Mouse (Mus musculus): ENCODE measurements at regions not wholly inside any gene's neighbourhood (a gene's known extent, or its start where the extent isn't known, plus 50 kb on each side); places are given as distances from the start of the nearest gene placed in this dataset.

DNA sequence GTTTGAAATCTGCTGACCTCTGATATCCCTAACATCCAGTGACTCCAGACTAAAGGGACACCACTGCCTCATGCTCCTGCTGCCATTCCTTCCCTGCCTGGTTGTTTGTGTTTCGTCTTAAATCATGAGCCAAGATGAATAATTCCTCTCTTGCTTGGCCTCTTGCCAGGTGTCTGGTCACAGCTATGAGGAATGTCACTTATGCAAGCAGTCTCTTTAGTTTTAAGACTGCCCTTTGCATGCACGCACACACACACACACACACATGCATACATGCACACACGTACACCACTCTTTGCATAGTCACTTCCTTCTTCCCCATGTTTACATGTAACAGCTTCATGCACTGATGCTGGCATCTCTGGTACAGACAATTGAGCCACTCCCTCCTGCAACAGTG, 543.0 kb upstream of the Jmjd1c start:
- no peak for TF ChIP-seq POLR2A (IDR thresholded peaks at IDR 0.05; ENCODE audit: insufficient read depth, low read depth, low read length)
- TF ChIP-seq CTCF (IDR thresholded peaks at IDR 0.05; ENCODE audit: insufficient read depth, low read depth, low read length): no peak
- H3K4me1 ChIP-seq (ENCODE audit: control insufficient read depth, insufficient read depth, low read length): no peaks in the 10 kb centered on the region
- H3K27ac ChIP-seq (ENCODE audit: insufficient read depth, low read depth, low read length): no peak overlapping the region
- no peak overlapping the region for H3K4me3 ChIP-seq (ENCODE audit: insufficient read depth, low read depth, low read length)
- WGBS: 75% methylated on average over 3 of the region's 3 CpGs

GRCm38 (mm10) chr10:66554259-66554658, 541.7 kb upstream of the Jmjd1c start:
- 78% methylated on average over 1 of the region's 1 CpGs for WGBS
- Histone ChIP-seq H3K4me1 (ENCODE audit: control insufficient read depth, insufficient read depth, low read length) (no peaks in the 10 kb centered on the region), H3K4me3 (ENCODE audit: insufficient read depth, low read depth, low read length) (no peak overlapping the region), H3K27ac (ENCODE audit: insufficient read depth, low read depth, low read length) (no peak overlapping the region)
- TF ChIP-seq CTCF (IDR thresholded peaks at IDR 0.05; ENCODE audit: insufficient read depth, low read depth, low read length): no peak
- TF ChIP-seq POLR2A (IDR thresholded peaks at IDR 0.05; ENCODE audit: insufficient read depth, low read depth, low read length): no peak

DNA sequence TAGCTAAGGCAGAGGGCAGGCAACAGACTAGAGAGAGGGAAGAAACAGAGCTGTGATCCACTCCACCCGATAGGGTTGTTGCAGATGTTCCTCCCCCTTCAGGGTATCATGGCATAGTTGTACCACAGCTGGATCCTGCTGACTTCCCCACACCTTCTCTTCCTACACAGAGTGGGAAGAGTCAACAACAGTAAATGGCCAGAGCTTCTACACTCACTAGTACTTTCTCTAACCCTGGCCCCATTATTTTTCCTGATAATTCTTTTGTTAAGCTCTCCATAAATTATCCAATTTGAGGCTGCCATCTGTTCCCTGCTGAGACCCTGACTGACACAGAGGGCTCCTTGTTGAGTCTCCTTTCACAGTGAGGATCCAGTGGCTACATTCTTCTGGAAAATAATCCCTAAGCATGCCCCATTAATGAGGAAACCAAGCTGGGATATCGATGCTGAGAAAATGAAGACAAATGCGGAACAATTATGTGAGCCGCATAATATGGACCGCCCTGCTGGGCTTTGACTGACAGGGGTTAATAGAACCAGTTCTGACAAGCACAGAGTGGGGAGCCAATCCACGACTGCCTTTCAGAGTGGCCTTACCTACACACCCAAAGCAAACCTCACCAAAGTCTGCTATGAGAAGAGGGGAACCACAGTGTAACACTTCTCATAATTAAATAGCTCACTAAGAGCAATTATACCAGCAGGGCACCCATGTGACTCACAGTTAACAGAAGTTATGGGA, 537.7 kb upstream of the Jmjd1c start:
- no peaks in the 10 kb centered on the region for H3K4me1 ChIP-seq (ENCODE audit: control insufficient read depth, insufficient read depth, low read length)
- no peak overlapping the region for H3K27ac ChIP-seq (ENCODE audit: insufficient read depth, low read depth, low read length)
- no peak overlapping the region for H3K4me3 ChIP-seq (ENCODE audit: insufficient read depth, low read depth, low read length)
- TF ChIP-seq CTCF (IDR thresholded peaks at IDR 0.05; ENCODE audit: insufficient read depth, low read depth, low read length): no peak
- TF ChIP-seq POLR2A (IDR thresholded peaks at IDR 0.05; ENCODE audit: insufficient read depth, low read depth, low read length): no peak
- WGBS: 33% methylated on average over 6 of the region's 6 CpGs

- H3K4me3 ChIP-seq (ENCODE audit: insufficient read depth, low read depth, low read length): no peak overlapping the region
- TF ChIP-seq CTCF (IDR thresholded peaks at IDR 0.05; ENCODE audit: insufficient read depth, low read depth, low read length): no peak
- WGBS: 70% methylated on average over 6 of the region's 6 CpGs
- H3K27ac ChIP-seq (ENCODE audit: insufficient read depth, low read depth, low read length): no peak overlapping the region
- H3K4me1 ChIP-seq (ENCODE audit: control insufficient read depth, insufficient read depth, low read length): no peaks in the 10 kb centered on the region
Observed at GRCm38 (mm10) chr10:66565374-66565773, 530.6 kb upstream of the Jmjd1c start.

- Histone ChIP-seq H3K4me1 (ENCODE audit: control insufficient read depth, insufficient read depth, low read length) (no peaks in the 10 kb centered on the region), H3K4me3 (ENCODE audit: insufficient read depth, low read depth, low read length) (no peak overlapping the region), H3K27ac (ENCODE audit: insufficient read depth, low read depth, low read length) (no peak overlapping the region)
- WGBS: 18% methylated on average over 10 of the region's 10 CpGs
- TF ChIP-seq CTCF (IDR thresholded peaks at IDR 0.05; ENCODE audit: insufficient read depth, low read depth, low read length) (no peak), POLR2A (IDR thresholded peaks at IDR 0.05; ENCODE audit: insufficient read depth, low read depth, low read length) (no peak)
Observed at GRCm38 (mm10) chr10:66574846-66575535, 520.9 kb upstream of the Jmjd1c start.

GRCm38 (mm10) chr10:66593001-66593400, 502.9 kb upstream of the Jmjd1c start:
- Histone ChIP-seq H3K4me1 (ENCODE audit: control insufficient read depth, insufficient read depth, low read length) (no peaks in the 10 kb centered on the region), H3K4me3 (ENCODE audit: insufficient read depth, low read depth, low read length) (no peak overlapping the region), H3K27ac (ENCODE audit: insufficient read depth, low read depth, low read length) (no peak overlapping the region)
- WGBS: 74% methylated on average over 3 of the region's 3 CpGs
- no peak for TF ChIP-seq CTCF (IDR thresholded peaks at IDR 0.05; ENCODE audit: insufficient read depth, low read depth, low read length)
- TF ChIP-seq POLR2A (IDR thresholded peaks at IDR 0.05; ENCODE audit: insufficient read depth, low read depth, low read length): no peak

GRCm38 (mm10) chr10:66593506-66593905, 502.4 kb upstream of the Jmjd1c start:
- H3K4me3 ChIP-seq (ENCODE audit: insufficient read depth, low read depth, low read length): no peak overlapping the region
- no peak for TF ChIP-seq CTCF (IDR thresholded peaks at IDR 0.05; ENCODE audit: insufficient read depth, low read depth, low read length)
- TF ChIP-seq POLR2A (IDR thresholded peaks at IDR 0.05; ENCODE audit: insufficient read depth, low read depth, low read length): no peak
- WGBS: 77% methylated on average over 6 of the region's 6 CpGs
- H3K27ac ChIP-seq (ENCODE audit: insufficient read depth, low read depth, low read length): no peak overlapping the region
- no peaks in the 10 kb centered on the region for H3K4me1 ChIP-seq (ENCODE audit: control insufficient read depth, insufficient read depth, low read length)

DNA sequence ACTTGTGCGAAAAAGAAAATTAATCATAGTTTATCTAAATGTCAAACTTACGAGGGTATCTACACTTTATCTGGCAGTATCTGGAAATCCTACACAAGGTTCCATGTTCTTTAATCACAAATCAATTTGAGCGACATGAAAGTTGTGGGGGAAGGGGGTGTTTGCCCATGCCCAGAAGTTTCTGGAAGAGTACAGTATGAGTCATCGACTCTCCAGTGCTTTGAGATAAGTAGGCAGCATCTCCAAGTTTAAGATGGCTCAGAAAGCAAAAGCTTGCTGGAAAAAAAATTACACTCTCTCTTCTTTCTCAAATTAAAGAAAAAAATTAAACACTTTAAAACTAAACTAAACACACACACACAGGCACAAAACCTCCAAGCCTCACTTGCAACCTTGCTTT, 498.0 kb upstream of the Jmjd1c start:
- H3K4me1 ChIP-seq (ENCODE audit: control insufficient read depth, insufficient read depth, low read length): no peaks in the 10 kb centered on the region
- WGBS: 63% methylated on average over 4 of the region's 4 CpGs
- H3K27ac ChIP-seq (ENCODE audit: insufficient read depth, low read depth, low read length): no peak overlapping the region
- TF ChIP-seq CTCF (IDR thresholded peaks at IDR 0.05; ENCODE audit: insufficient read depth, low read depth, low read length) (no peak), POLR2A (IDR thresholded peaks at IDR 0.05; ENCODE audit: insufficient read depth, low read depth, low read length) (no peak)
- no peak overlapping the region for H3K4me3 ChIP-seq (ENCODE audit: insufficient read depth, low read depth, low read length)

GRCm38 (mm10) chr10:66607141-66607540, 488.8 kb upstream of the Jmjd1c start:
- H3K4me3 ChIP-seq (ENCODE audit: insufficient read depth, low read depth, low read length): no peak overlapping the region
- WGBS: 32% methylated on average over 3 of the region's 3 CpGs
- H3K27ac ChIP-seq (ENCODE audit: insufficient read depth, low read depth, low read length): no peak overlapping the region
- no peaks in the 10 kb centered on the region for H3K4me1 ChIP-seq (ENCODE audit: control insufficient read depth, insufficient read depth, low read length)
- TF ChIP-seq CTCF (IDR thresholded peaks at IDR 0.05; ENCODE audit: insufficient read depth, low read depth, low read length): no peak
- no peak for TF ChIP-seq POLR2A (IDR thresholded peaks at IDR 0.05; ENCODE audit: insufficient read depth, low read depth, low read length)
